Mouse (Mus musculus) right cerebral cortex, adult 18-20 months (tissue): ENCODE data around the gene Ltbr.

Experiments
- DNase-seq: peaks from one replicate; pipeline ENCODE4 v3.0.0; 2022; ENCODE audit warnings: mixed read lengths

The Ltbr gene

DNA sequence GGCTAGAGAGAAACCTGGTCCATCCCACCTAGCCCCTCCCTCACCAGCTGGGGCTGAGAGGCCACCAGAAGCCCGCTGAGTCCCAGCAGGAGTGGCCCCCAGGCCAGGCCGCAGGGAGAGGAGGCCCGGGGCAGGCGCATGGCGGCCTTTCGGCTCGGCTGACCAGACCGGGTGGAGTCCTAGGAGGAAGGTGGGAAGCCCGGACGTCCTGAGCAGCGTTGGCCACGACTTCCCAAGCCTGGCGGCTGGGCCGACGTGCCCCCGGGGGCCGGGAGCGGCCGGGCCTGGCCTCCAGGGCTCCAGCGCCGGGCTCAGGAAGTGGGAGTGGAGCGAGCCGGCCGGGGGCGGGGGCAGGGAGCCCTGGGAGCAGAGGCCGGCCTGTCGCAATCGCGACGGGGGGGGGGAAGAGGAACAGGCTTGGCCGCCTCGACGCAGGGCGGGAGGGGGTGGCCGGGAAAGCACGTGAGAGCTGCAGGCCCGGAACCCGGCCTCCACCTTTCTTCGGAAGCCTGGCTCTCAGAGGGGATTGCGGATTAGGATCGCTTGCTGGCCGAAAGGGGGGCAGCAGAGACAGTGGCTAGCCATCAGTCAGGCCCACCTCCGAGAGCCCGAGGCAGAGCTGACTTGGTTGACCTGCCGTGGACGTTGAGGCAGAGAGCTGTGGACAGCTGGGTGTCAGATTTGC is at the start of gene Ltbr:
Gene Ltbr, minus strand, starts transcription at position 340 of the 685 bp plus-strand sequence.
- peak; percentile 34 for DNase-seq

DNA sequence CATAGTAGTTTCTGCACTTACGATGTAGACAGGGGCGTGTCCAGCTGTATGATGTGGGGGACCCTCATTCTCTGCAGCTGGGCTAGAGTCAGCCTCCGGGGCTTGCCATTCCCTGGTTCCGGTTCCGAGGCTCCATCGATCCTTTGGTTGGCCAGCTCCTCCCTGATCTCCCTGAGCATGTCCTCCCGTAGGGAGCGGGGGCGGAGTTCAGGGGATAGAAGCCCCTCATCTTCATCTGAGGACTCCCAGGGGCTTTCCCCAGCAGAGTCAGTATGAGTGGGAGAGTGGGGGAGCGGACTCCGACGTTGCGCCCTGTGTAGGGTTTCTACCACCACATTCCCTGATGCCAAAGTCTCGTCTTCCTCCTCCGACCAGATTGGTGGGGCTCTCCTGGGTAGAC is 49.3 kb upstream of the Ltbr start:
- no peak for DNase-seq

- DNase-seq: peak; percentile 44
These were observed 48.0 kb upstream of the Ltbr start for GRCm38 (mm10) chr6:125361467-125362291.

DNA sequence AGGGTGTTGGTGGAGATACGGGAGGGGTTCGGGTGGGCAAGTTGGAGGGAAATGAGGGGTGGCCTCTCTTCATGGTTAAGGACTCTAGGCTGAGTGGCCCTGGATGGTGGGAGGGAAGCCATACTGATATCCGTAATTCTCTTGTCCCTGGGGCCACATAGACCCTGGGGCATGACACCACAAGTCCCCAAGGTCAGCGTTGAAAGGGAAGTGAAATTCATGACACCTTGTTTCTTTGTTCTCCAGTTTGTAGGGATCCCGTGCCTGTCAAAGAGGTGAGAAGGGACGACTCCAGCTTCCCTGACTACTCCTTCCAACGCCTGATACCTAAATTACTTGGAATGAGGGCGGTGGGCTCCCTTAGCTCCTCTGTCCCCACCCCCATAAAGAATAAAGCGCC is 47.2 kb upstream of the Ltbr start:
- no peak for DNase-seq

DNA sequence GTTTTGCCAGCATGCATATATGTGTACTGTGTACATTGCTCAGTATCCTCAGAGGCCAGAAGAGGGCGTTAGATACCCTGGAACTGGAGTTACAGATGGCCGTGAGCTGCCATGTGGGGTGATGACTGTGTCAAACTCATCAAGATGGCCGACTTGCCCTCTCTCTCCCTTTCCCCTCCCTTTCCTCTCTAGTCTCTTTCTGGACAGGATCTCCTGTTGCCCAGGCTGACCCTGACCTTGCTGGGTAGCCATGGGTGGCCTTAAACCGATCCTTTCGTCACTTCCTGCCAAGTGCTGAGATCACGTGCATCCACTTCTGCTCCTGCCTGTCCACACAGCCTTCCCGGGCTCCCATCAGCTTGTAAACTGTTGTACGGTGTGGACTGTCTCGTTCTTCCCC is 46.3 kb upstream of the Ltbr start:
- DNase-seq: no peak

GRCm38 (mm10) chr6:125357334-125357733 is 43.6 kb upstream of the Ltbr start:
- no peak for DNase-seq

DNA sequence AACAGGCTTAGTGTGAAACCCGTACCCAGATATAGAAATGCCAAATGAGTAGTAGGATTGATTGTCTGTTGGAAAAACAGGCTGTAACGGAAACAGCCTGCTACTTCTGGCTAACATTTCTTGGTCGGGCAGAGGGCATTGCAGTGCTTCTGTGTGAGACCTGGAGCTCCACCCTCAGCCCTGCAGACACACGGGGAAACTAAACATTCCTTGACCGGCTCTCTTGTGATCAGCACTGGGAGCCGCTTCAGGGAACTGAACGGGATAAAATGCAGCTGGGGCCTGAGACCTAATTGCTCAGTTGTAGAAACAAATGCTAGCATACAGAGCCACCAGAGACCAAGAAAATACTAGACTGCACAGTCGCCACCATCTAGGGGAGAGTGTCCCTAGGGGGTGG is 42.6 kb upstream of the Ltbr start:
- no peak for DNase-seq

- no peak for DNase-seq
These were observed 41.6 kb upstream of the Ltbr start for GRCm38 (mm10) chr6:125355197-125355741.

- peak; percentile 46 for DNase-seq
These were observed 40.9 kb upstream of the Ltbr start for GRCm38 (mm10) chr6:125354352-125355151.

DNA sequence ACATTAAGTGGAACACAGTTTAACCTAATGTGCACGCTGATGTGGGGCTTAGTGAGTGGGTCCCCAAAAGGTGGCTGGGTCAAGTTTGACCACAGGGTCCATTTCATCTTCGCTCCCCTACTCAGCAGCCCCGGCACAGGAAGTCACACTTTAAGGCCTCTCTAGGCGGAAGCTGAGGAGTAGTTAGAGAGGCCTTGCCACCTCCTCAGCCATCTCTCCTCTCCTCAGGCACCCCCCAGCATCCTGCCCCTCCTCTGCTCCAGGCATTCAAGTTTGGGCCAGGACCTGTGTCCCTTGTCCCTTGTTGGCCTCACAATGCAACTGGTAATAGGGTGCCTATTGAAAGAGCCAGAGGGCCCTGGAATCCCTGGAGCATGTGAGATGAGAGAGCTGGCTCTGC is 40.0 kb upstream of the Ltbr start:
- no peak for DNase-seq

DNA sequence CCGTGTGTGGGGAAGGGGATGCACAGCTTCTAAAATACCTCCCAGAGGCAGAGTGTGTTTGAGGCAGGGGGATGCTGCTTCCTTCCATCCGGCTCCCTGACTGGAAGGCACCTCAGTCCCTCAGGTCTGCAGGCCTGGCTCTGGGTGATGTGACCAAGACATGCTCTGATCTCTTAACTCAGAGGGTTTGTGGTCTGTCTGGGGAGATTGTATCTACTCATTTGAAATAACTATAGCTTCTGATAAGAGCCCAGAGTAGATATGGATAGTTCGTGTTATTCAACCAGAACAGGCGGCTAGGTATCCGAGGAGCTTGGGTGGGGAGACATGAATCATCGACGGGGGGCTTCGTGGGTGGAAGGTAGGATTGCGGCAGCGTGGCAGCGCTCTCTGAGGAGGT is 39.5 kb upstream of the Ltbr start:
- no peak for DNase-seq

- DNase-seq: no peak
These were observed 39.1 kb upstream of the Ltbr start for GRCm38 (mm10) chr6:125352811-125353210.

DNA sequence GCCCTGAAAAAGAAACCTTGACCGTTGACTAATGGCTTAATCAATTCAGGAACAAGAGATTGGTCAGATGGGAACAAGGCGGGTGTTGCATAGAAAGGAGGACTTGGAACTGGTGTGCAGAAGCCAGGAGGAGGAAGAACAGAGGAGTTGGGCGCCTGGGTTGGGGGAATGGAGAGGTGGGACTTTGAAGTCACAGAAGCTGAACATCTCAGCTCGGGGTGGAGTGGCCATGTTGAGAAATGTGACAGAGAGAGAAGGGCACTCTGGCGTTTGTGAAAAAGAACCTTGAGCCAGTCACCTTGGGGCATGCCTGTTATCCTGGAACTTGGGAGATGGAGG is 38.3 kb upstream of the Ltbr start:
- no peak for DNase-seq

DNA sequence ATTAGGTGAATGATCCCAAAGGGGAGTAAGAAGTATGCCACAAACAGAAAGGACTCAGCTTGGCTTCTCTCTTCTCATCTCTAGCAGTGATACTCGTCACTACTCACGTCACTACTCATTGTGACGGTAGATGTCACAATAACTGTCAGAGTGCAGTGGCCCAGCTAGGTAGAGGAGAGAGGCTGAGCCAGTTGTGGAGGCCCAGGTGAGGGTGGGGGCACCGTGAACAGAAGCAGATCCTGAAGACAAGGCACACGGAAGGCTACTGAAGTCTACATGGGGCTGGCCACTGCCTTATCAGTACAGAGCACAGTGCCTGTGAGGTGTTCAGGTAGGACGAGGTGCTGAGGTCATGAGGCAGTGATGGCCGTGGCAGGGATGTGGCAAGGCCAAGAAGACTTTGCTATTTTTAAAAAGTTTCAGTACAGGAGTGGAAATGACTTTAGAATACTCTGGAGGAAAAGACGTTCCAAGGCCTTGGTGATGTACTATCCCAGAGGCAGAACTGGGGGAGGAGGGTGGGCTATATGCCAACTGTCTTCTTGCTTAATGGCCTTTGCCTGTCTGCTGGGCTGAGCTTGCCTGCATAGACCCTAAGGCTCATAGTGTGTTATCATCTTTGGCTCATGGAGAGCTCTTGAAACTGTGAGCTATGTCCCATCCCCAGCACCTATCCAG is 37.8 kb upstream of the Ltbr start:
- DNase-seq: no peak

GRCm38 (mm10) chr6:125350995-125351324 is 37.3 kb upstream of the Ltbr start:
- no peak for DNase-seq

DNA sequence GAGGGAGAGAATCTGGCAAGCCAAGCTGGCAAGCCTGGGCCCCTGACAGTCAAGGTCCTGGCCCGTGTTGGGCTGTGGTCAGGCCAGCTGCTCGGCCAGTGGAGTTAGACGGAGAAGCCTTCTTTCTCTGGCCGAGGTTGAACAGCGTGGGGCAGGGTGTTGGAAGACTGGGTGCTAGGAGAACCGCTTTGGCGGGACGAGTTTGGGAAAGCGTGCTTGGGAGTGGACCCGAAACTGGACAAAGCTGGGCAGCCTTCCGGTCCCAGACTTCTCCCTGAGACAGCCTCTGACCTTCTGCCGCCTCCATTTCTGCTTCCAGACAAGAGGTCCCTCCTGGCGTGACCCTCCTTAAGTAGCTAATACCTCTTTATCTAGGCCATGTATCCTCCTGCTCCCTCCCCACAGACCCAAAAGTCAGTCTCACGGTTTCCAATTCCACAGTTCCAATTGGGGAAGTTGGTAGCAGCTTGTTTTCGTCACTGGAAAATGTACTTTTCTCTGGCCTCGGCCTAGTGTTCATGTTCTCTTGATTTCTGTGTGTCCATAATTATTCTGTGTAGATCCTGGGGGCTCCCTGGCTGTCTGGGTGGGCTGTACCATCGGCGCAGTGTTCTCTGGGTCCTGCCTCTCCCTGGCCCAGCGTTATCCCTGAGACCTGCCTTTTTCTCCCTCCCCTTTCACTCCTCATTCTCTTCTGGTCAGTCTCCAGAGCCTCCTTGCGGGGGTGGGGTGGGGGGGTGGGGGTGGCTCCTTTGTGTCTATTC is 36.7 kb upstream of the Ltbr start:
- no peak for DNase-seq

DNA sequence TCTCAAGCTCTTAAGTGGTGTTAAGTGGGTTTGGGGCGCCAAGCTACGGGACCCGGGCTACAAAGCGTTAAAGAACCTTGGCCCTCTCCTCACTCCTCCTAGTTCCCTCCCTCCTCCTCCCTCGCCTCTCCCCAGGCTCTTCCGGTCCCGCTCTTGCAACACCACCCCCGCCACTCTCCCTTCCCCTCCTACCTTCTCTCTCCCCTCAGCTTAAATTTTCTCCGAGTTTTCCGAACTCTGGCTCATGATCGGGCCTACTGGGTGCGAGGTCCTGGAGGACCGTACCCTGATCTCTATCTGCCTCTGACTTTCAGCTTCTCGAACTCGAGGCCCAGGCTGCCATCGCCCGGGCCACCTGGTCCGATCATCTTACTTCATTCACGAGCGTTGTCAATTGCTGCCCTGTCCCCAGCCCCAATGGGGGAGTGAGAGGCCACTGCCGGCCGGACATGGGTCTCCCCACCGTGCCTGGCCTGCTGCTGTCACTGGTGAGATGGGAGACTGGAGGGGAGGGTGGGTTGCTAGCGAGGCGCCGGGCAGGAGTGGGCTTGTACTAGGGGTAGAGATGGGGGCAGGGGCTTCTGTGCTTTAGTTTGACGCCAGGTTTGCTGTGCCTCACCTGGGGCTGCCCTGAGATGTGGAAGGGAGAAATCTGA is 36.0 kb upstream of the Ltbr start:
- peak; percentile 34 for DNase-seq

DNA sequence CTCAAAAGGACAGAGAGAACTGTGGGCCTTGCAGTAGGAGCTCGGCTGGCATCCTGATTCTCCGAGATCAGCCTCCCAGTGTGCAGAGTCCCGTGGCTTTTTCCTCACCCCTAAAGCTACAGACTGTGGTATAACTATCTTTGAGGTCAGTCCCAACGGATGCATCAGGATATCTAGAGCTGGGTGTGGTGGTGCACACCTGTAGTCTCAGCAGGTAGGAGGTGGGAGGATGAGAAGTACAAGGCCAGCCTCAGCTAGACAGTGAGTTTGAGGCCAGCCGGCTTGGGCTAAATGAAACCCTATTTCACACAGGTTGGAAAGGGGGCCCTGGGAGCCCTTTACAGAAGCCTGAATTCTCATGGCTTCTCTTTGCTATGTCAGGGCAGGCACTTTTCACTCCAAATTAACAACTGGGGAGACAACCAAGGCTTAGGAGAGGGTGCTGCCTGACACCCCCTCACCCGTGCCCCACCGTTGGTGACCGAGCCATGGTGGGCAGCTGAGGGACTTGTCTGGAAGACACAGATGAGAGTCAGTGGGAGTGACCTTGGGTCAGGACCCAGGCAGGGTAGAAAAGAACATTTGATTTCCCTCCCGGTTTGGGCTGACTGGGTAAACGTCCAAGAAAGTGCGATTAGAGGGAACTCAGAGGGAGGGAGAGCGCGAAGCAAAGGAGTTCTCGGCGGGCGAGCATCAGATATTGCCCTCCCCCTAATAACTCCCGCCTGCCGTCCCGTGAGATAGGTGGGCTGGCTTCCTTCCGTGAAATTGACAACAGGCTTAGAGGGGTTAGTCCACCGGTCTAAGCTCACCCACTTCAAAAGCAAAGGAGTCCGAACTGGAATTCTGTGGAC is 35.3 kb upstream of the Ltbr start, which contains the start of gene Tnfrsf1a:
Gene Tnfrsf1a, plus strand, starts transcription at position 642 of the 854 bp plus-strand sequence.
- no peak for DNase-seq

- no peak for DNase-seq
These were observed 32.3 kb upstream of the Ltbr start for GRCm38 (mm10) chr6:125346029-125346428.

- DNase-seq: no peak
These were observed 31.9 kb upstream of the Ltbr start for GRCm38 (mm10) chr6:125345625-125346024.
